Mouse (Mus musculus) stomach, postnatal 0 days (tissue): ENCODE data around the gene Csnk2b. TPM values are rescaled to one million over a fixed set of nuclear protein-coding genes. Genes with fewer than 3 reads are reported as not detected.
A peak's percentile ranks its signal among the peaks of the same experiment; 100 is the strongest.

Experiments
- ATAC-seq: fragments of 200-750 bp; cut with Nextera tagmentation; 2 replicates; pipeline ENCODE4 v1.8.0; 2017; ENCODE audit not compliant: low FRiP score, low TSS enrichment
- DNase-seq: peaks from one replicate; pipeline ENCODE4 v3.0.0-alpha.2; 2016; ENCODE audit warnings: low spot score
- H3K27ac ChIP-seq: fragments of 300-500 bp; sonication (generic); replicated peaks from 2 replicates; pipeline ENCODE4 v1.5.1; 2014; ENCODE audit warnings: mild to moderate bottlenecking, control low read depth
- H3K27me3 ChIP-seq: fragments of 300-500 bp; sonication (generic); 2 replicates; pipeline ENCODE4 v1.6.1; 2014; ENCODE audit warnings: low read length; ENCODE audit not compliant: control insufficient read depth, insufficient read depth
- H3K36me3 ChIP-seq: fragments of 300-500 bp; sonication (generic); 2 replicates; pipeline ENCODE4 v1.6.1; 2014; ENCODE audit warnings: low read length, mixed read lengths; ENCODE audit not compliant: control insufficient read depth, insufficient read depth
- H3K4me1 ChIP-seq: fragments of 300-500 bp; sonication (generic); replicated peaks from 2 replicates; pipeline ENCODE4 v1.6.1; 2014; ENCODE audit warnings: antibody characterized with exemption; ENCODE audit not compliant: control insufficient read depth, insufficient read depth
- H3K4me2 ChIP-seq: fragments of 300-500 bp; sonication (generic); replicated peaks from 2 replicates; pipeline ENCODE4 v1.6.1; 2014; ENCODE audit warnings: low read depth, mild to moderate bottlenecking, control low read depth, moderate library complexity
- H3K4me3 ChIP-seq: fragments of 300-500 bp; sonication (generic); 2 replicates; pipeline ENCODE4 v1.5.1; 2014; ENCODE audit warnings: low read depth, low read length, control low read depth
- H3K9ac ChIP-seq: fragments of 300-500 bp; sonication (generic); 2 replicates; pipeline ENCODE4 v1.6.1; 2014; ENCODE audit warnings: mild to moderate bottlenecking, low read length, control low read depth, mixed read lengths
- H3K9me3 ChIP-seq: fragments of 300-500 bp; sonication (generic); 2 replicates; pipeline ENCODE4 v1.6.1; 2016; ENCODE audit warnings: low read length; ENCODE audit not compliant: control insufficient read depth
- CTCF ChIP-seq: IDR thresholded peaks from 2 replicates; pipeline ENCODE4 v1.5.1; 2016; ENCODE audit warnings: antibody characterized with exemption, low read depth, mild to moderate bottlenecking, moderate library complexity
- EP300 ChIP-seq: optimal IDR thresholded peaks from 2 replicates; pipeline ENCODE3; 2016; ENCODE audit warnings: antibody characterized with exemption
- WGBS: fragments of 180-500 bp; shearing (Covaris S2); extraction: QIAGEN DNeasy Blood & Tissue Kit; methylation state at CpG from one replicate; pipeline ENCODE4 v1.1.7; 2014; 5-methylcytosine and 5-hydroxymethylcytosine counted together
- polyA plus RNA-seq: library from polyadenylated mRNA; unstranded; fragments of >200 nt; fragmentation: Nextera tagmentation; extraction: Ambion mirVana; gene quantifications from 2 replicates; pipeline ENCODE4 v1.2.1, GENCODE M21; 2015

The Csnk2b gene
- polyA plus RNA-seq, 1 experiment from 2014 or later: 323 TPM

DNA sequence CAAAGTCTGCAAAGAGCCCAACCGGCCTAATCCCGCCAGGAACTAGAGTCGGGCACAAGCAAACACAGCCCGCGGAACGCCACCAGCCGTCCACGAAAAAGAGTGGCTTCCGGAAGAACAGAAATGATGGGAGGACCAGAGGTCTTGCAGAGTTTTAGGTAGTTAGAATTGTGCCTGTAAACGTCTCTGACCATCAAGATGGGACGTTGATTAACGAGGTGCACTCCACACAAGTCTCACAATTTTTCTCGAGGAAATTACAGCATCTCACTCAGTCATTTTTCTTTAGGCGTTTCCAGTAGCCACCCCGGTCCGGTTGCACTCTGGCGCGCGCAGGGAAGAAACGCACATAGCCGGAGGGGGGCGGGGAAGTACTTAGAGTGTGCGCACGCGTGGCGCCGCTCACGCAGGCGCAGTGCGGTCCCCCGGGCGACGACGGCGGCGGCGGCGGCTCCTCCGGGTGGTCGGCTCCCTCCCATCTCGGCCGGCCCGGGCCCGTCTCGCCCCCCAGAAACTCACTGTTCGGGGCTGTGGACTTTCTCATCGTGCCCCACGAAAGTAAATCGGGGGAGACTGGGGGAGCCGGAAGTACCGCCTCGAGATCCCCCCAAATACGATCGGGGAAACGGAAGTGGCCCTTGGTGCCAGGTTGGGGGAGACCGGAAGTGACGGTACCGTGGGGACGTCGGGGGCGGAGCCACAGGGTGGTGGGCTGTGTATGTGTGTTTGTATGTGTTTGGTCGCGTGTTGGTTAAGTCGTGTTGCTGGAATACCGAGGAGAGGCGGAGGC, 13.1 kb upstream of the Csnk2b start, which contains the start of gene Bag6:
Bag6 (plus strand) TSS at position 378 of the 790 bp plus-strand sequence.
- peak; percentile 90 for ATAC-seq
- Histone ChIP-seq H3K4me1 (no peaks in the 10 kb centered on the region), H3K36me3 (peaks cover 9% of the 10 kb centered on the region), H3K9me3 (no peaks in the 10 kb centered on the region), H3K27ac (peak within 1 kb of the TSS; percentile 96), H3K4me2 (peak within 1 kb of the TSS; percentile 77), H3K9ac (peak within 1 kb of the TSS; percentile 88), H3K4me3 (peak within 1 kb of the TSS; percentile 78), H3K27me3 (no peaks in the 10 kb centered on the region)
- DNase-seq: peak; percentile 93
- peak; percentile 31; the same call in 1 of the 2 replicates for TF ChIP-seq CTCF
- peak; percentile 92 for TF ChIP-seq EP300
- WGBS: under 1% methylated on average over 66 of the region's 66 CpGs

DNA sequence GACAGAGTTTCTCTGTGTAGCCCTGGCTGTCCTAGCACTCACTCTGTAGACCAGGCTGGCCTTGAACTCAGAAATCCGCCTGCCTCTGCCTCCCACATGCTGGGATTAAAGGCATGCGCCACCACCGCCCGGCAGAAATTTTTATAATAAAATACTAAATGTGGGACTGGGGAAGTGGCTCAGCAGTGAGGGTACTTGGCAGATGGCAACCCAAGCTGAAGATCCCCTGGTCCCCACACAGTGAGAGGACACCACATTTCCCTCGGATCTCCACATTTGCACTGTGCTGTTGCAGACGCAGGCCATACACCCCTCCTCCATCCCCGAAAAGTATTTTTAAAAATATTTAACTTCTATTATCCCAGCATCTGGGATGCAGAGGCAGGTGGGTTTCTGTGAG, 11.7 kb upstream of the Csnk2b start:
- Histone ChIP-seq H3K27ac (no peak overlapping the region), H3K9me3 (no peaks in the 10 kb centered on the region), H3K4me1 (no peaks in the 10 kb centered on the region), H3K4me2 (no peak overlapping the region), H3K36me3 (peaks cover 3% of the 10 kb centered on the region), H3K9ac (no peak overlapping the region), H3K27me3 (no peaks in the 10 kb centered on the region), H3K4me3 (no peak overlapping the region)
- 91% methylated on average over 7 of the region's 7 CpGs for WGBS
- TF ChIP-seq EP300: no peak
- no peak for TF ChIP-seq CTCF
- no peak for ATAC-seq
- no peak for DNase-seq

DNA sequence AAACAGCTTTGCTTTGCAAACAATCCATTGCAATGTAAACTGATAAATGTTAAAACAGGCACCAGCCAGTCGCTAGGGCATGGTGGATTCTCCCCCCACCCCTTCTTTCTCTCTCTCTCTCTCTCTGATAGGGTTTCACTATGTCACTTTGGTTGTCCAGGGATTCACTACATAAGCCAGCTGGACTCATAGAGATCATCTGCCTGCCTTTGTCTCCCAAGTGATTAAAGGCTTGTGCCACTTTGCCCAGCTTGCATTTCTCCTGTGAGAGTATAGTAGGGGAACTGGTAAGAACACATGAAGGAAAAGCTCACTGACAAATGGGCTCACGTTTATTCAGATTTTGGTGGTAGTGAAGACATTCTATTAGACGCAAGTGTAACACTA, 10.3 kb upstream of the Csnk2b start:
- DNase-seq (no peak), ATAC-seq (no peak)
- no peak for TF ChIP-seq EP300
- no peak for TF ChIP-seq CTCF
- no peaks in the 10 kb centered on the region for H3K4me1 ChIP-seq
- WGBS: 67% methylated on average over 3 of the region's 3 CpGs
- H3K36me3 ChIP-seq: no peaks in the 10 kb centered on the region; the same call in none of the 2 replicates
- H3K27me3 ChIP-seq: no peaks in the 10 kb centered on the region
- no peaks in the 10 kb centered on the region for H3K9me3 ChIP-seq
- no peak overlapping the region for H3K4me3 ChIP-seq
- no peak overlapping the region for H3K4me2 ChIP-seq
- H3K9ac ChIP-seq: no peak overlapping the region
- no peak overlapping the region for H3K27ac ChIP-seq

DNA sequence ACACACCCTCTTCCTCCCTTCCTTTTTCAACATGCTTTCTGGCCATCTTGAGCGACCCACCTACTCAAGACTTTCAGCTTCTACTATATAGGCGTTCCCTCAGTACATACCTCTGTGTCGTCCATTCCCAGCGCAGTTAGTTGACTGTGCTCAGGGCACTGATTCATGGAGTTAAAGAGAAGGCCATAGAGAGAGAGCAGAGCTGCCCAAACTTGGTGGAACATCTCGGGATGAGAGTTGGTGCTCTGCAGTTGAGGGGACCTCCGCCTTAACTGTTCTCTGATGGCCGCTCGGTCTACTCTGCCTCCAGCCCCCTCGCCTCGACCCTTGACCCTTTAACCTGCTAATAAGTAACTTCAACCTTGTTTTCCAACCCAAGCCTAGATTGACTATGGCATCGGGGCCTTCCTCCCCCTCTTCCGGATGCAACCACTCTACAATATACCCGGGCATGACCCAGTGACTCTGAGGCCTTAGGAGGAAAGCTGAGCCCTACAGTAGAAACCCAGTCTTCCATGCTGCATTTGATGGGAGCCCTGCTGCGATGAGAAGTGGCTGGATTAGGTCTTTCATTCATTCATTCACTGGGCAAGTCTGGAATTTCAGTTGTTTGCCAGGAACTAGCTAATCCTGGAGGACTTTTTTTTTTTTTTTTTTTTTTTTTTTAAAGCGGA, 9.8 kb upstream of the Csnk2b start, which contains the start of gene Apom:
Apom (minus strand) TSS at position 551 of the 674 bp plus-strand sequence.
- Histone ChIP-seq H3K9ac (no peak within 1 kb of the TSS), H3K4me2 (no peak within 1 kb of the TSS), H3K9me3 (no peaks in the 10 kb centered on the region), H3K27me3 (no peaks in the 10 kb centered on the region), H3K4me1 (peaks cover 2% of the 10 kb centered on the region; the same call in 1 of the 2 replicates), H3K27ac (no peak within 1 kb of the TSS), H3K36me3 (no peaks in the 10 kb centered on the region; the same call in none of the 2 replicates), H3K4me3 (no peak within 1 kb of the TSS)
- no peak for TF ChIP-seq EP300
- TF ChIP-seq CTCF: no peak
- WGBS: 69% methylated on average over 15 of the region's 15 CpGs
- ATAC-seq: no peak
- no peak for DNase-seq

GRCm38 (mm10) chr17:35131038-35131437, 9.2 kb upstream of the Csnk2b start:
- ATAC-seq: no peak
- no peak overlapping the region for H3K27ac ChIP-seq

More at GRCm38 (mm10) chr17:35131038-35131437, 9.2 kb upstream of the Csnk2b start:
- Histone ChIP-seq H3K9me3 (no peaks in the 10 kb centered on the region), H3K4me2 (no peak overlapping the region), H3K9ac (no peak overlapping the region), H3K4me3 (no peak overlapping the region), H3K36me3 (no peaks in the 10 kb centered on the region; the same call in none of the 2 replicates), H3K27me3 (no peaks in the 10 kb centered on the region), H3K4me1 (peaks cover 3% of the 10 kb centered on the region; the same call in 1 of the 2 replicates)
- WGBS: 91% methylated on average over 8 of the region's 8 CpGs
- no peak for TF ChIP-seq EP300
- TF ChIP-seq CTCF: no peak
- no peak for DNase-seq
